Mouse (Mus musculus) hematopoietic stem cell, adult 5-6 weeks (primary cell): Measurements from ENCODE around the gene Abcc12. TPM values are rescaled to one million over a fixed set of nuclear protein-coding genes. Genes with fewer than 3 reads are reported as not detected.

ENCODE experiments used
- ATAC-seq, 2 experiments: fragments of 125-278 bp in 1 of 2; replicated peaks in 1 of 2; 2 replicates each; pipeline ENCODE4 v1.8.0; 2016 to 2017; ENCODE audit warnings: inconsistent platforms in 2 of 2, mild to moderate bottlenecking in 2 of 2, moderate number of reproducible peaks in 2 of 2, low read depth in 1 of 2, moderate TSS enrichment in 1 of 2; ENCODE audit not compliant: low FRiP score in 2 of 2, poor library complexity in 2 of 2, severe bottlenecking in 2 of 2, insufficient read depth in 1 of 2, low TSS enrichment in 1 of 2
- total RNA-seq: library from RNA; stranded (forward); fragments of 172-1452, 232-1000 nt; gene quantifications from 2 replicates; pipeline ENCODE4 v1.2.3, GENCODE M21; 2017

Abcc12 gene
- total RNA-seq, 1 experiment from 2014 or later: not detected

- ATAC-seq: no peak
Observed at GRCm38 (mm10) chr8:86586058-86586457, 5.6 kb upstream of the Abcc12 start.

- peak; percentile 86 to 91 for ATAC-seq
Observed at GRCm38 (mm10) chr8:86585532-86585931, 5.0 kb upstream of the Abcc12 start.

- ATAC-seq: peak; percentile 81; a peak in 3 of 4 replicates
Observed at GRCm38 (mm10) chr8:86585118-86585517, 4.6 kb upstream of the Abcc12 start.

GRCm38 (mm10) chr8:86581921-86582331, 1.4 kb upstream of the Abcc12 start:
- ATAC-seq: no peak

GRCm38 (mm10) chr8:86578693-86579092, 1.8 kb downstream of the Abcc12 start:
- ATAC-seq: no peak

- peak in 1 of 2 experiments; percentile 9; a peak in 1 of 4 replicates for ATAC-seq
Observed at GRCm38 (mm10) chr8:86578076-86578475, 2.4 kb downstream of the Abcc12 start.

GRCm38 (mm10) chr8:86577547-86577946, 2.9 kb downstream of the Abcc12 start:
- ATAC-seq: no peak

GRCm38 (mm10) chr8:86563674-86564073, 16.8 kb downstream of the Abcc12 start:
- ATAC-seq: no peak

- peak in 1 of 2 experiments; percentile 25; a peak in 2 of 4 replicates for ATAC-seq
Observed at GRCm38 (mm10) chr8:86561737-86562136, 18.7 kb downstream of the Abcc12 start.

- no peak for ATAC-seq
Observed at GRCm38 (mm10) chr8:86560688-86561065, 19.8 kb downstream of the Abcc12 start.

- ATAC-seq: no peak
Observed at GRCm38 (mm10) chr8:86559947-86560687, 20.4 kb downstream of the Abcc12 start.

GRCm38 (mm10) chr8:86557186-86558045, 23.1 kb downstream of the Abcc12 start:
- no peak for ATAC-seq

- no peak for ATAC-seq
Observed at GRCm38 (mm10) chr8:86555564-86555963, 24.9 kb downstream of the Abcc12 start.

GRCm38 (mm10) chr8:86554220-86554891, 26.1 kb downstream of the Abcc12 start:
- ATAC-seq: no peak

- ATAC-seq: no peak
Observed at GRCm38 (mm10) chr8:86550516-86550915, 30.0 kb downstream of the Abcc12 start.

- ATAC-seq: no peak
Observed at GRCm38 (mm10) chr8:86546001-86546400, 34.5 kb downstream of the Abcc12 start.

GRCm38 (mm10) chr8:86540906-86541305, 39.6 kb downstream of the Abcc12 start:
- no peak for ATAC-seq

- ATAC-seq: no peak
Observed at GRCm38 (mm10) chr8:86540376-86540775, 40.1 kb downstream of the Abcc12 start.
